Mouse (Mus musculus) left cerebral cortex, postnatal 25 days (tissue): ENCODE measurements around the gene Atp2a3. TPM values are rescaled to one million over a fixed set of nuclear protein-coding genes. Genes with fewer than 3 reads are reported as not detected.
A peak's percentile ranks its signal among the peaks of the same experiment; 100 is the strongest.

Experiments used
- DNase-seq, 2 experiments: peaks; one replicate each; pipeline ENCODE4 v3.0.0; 2022; ENCODE audit warnings: low spot score in 2 of 2, mixed read lengths in 1 of 2
- intact Hi-C: fragments of 180-260 bp; cut with DNase I; formaldehyde crosslinking; loops from one replicate; pipeline ENCODE4 v1.15.1; 2025
- microRNA-seq, 2 experiments: library from miRNA; unstranded; fragments of <30 nt; microRNA quantifications; one replicate each; pipeline ENCODE4 v1.2.0; 2022
- total RNA-seq, 2 experiments: library from RNA; stranded (reverse); gene quantifications; 2 replicates each; pipeline ENCODE4 v1.2.3; 2021

Gene Atp2a3
- total RNA-seq, 2 experiments from 2014 or later = 6.2 TPM

DNA sequence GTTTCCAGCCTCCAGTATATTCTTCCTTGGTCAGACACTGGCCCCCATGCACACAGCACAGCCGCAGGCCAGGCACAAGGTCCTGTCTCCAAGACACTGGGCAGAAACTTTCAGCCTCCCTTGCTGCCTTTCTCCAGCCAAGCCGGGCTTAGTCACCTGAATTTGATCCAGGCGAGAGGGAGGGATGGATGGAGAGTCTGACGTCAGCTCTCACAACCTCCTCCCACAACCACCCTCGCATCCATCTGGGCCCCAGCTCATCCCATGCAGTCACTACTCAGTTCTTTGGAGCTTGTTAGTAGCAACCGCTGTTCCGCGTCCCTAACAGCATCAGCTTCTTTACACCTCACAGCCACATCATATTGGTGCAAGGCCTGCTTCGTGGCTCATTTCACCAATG, 62.1 kb downstream of the Atp2a3 start:
- intact Hi-C loops = loop anchor here (5.0 kb wide), 1 partner anchor 416 kb away; the partner anchor contains the start of gene Ube2g1
- DNase-seq = peak; percentile 81 to 98

DNA sequence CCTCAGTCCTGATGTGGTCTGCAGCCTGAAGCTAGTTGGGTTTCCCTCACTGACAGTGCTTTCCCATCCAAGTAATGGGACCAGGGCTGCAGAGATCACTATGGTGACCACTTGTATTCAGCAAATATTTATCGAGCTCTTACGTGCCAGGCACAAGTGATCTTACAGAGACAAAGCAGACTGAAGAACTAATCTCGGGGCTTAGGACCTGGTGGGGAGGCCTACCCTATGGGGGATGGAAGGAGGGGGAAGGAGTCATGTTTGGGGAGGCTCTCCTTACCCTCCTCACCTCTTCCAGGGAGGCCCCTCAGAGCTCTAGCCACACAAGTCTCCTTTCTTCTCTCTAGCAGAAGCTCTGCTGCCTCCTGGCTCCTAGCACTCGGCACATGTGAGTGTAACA, 62.9 kb downstream of the Atp2a3 start:
- no peak for DNase-seq
- intact Hi-C loops = loop anchor here (5.0 kb wide), 1 partner anchor 417 kb away; the partner anchor contains the start of gene Ube2g1

DNA sequence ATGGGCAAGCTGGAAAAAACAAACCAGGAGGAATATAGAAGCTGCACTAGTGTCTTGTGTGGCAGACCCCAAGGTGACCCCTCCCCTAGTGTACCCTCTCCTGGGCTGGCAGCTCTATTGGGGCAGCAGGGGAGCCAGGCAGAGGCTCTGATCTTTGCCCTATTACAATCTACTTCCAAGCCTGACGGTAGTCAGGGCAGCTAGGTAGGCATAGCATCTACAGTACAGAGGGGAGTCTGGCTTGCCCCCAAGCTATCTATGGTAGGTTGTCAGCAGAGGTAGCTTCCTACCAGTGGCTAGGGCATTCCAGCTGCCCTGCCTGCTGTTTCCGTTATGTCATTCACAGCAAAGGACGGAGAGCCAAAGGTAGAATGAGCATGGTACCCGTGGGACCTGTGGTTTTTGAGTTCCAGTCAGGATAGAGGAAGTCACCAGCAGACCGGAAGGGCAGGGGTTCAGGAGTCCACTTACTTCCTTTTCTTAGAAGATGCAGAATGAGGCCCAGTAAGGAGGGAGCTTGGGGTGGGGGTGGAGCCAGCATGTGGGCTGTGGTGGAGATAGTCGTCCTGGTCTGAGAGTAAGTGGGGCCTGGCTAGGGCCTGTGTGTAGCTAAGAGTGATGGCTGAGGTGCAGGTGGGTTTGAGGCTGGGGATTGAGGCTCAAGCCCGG, 63.4 kb downstream of the Atp2a3 start:
- intact Hi-C loops = loop anchor here (5.0 kb wide), 1 partner anchor 417 kb away; the partner anchor contains the start of gene Ube2g1
- peak in 1 of 2 experiments; percentile 18 for DNase-seq

- DNase-seq = no peak
Measured at GRCm38 (mm10) chr11:73026961-73027360, 66.0 kb downstream of the Atp2a3 start.

GRCm38 (mm10) chr11:73030821-73031498, 70.0 kb downstream of the Atp2a3 start:
- DNase-seq = peak; percentile 87 to 98
- intact Hi-C loops = no loop called here

More at GRCm38 (mm10) chr11:73026961-73027360, 66.0 kb downstream of the Atp2a3 start:
- intact Hi-C loops = no loop called here

- intact Hi-C loops = no loop called here
- no peak for DNase-seq
Measured at GRCm38 (mm10) chr11:73031536-73031935, 70.6 kb downstream of the Atp2a3 start.

DNA sequence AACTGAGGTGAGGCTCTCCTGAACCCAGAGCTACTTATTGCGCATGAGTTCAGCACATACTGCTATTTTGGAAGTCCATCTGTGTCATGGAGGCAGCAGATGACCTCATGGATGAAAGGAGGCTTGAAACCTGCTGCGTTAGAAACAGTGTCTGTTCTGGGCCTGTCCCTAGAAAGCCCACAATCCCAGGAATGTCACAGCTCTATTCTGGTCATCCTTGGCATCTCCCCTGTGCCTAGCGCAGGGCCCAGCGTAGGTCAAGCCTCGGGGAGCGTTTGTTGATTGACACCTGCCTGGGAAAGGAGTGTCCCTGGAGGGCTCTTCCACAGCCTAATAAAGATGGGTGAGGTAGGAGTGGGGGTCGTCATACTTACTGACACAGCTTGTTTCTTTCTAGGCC, 75.1 kb downstream of the Atp2a3 start:
- intact Hi-C loops = no loop called here

GRCm38 (mm10) chr11:73036889-73037288, 75.9 kb downstream of the Atp2a3 start:
- intact Hi-C loops = no loop called here
- DNase-seq = no peak

More for the DNA sequence above, 75.1 kb downstream of the Atp2a3 start:
- DNase-seq = no peak

- intact Hi-C loops = no loop called here
- no peak for DNase-seq
Measured at GRCm38 (mm10) chr11:73037691-73038090, 76.7 kb downstream of the Atp2a3 start.

- intact Hi-C loops = loop anchor here (1.0 kb wide), 1 partner anchor 33 kb away; no protein-coding TSS in a partner anchor
- peak; percentile 54 to 57 for DNase-seq
Measured at GRCm38 (mm10) chr11:73039102-73039799, 78.3 kb downstream of the Atp2a3 start.

Small RNAs within 50 kb of the gene (microRNA-seq; reads per million reads assigned to microRNA genes)
- 0 reads per million in 2 experiments for gene Gm44467

Other genes with a start within 250 kb of the Atp2a3 start
- gene Cyb5d2, start 165.0 kb upstream of the Atp2a3 start, total RNA-seq = 10 to 100 TPM; 14.8 to 17.2 TPM
- 10 to 100 TPM; 40.2 to 45.8 TPM for gene Zzef1, start 164.9 kb upstream of the Atp2a3 start, total RNA-seq
- 1 to 10 TPM in 1 of 2 experiments, under 1 TPM in 1; 0.28 to 1.0 TPM for gene P2rx1, start 37.9 kb downstream of the Atp2a3 start, total RNA-seq
- gene Camkk1, start 57.8 kb downstream of the Atp2a3 start, total RNA-seq = 10 to 100 TPM; 79.5 to 92.4 TPM
- 1 to 10 TPM; 8.3 to 8.9 TPM for gene Ncbp3, start 86.6 kb downstream of the Atp2a3 start, total RNA-seq
- under 1 TPM; 0.18 to 0.21 TPM for gene Itgae, start 129.4 kb downstream of the Atp2a3 start, total RNA-seq
- under 1 TPM; 0.21 to 0.25 TPM for gene Haspin, start 177.1 kb downstream of the Atp2a3 start, total RNA-seq
- under 1 TPM; 0.32 to 0.44 TPM for gene P2rx5, start 199.3 kb downstream of the Atp2a3 start, total RNA-seq
- gene Emc6, start 215.9 kb downstream of the Atp2a3 start, total RNA-seq = 10 to 100 TPM; 55.6 to 55.9 TPM
- gene Tax1bp3, start 215.9 kb downstream of the Atp2a3 start, total RNA-seq = 10 to 100 TPM; 10.2 to 11.3 TPM
- gene Ctns, start 237.9 kb downstream of the Atp2a3 start, total RNA-seq = 10 to 100 TPM; 19.2 to 21.0 TPM
- 1 to 10 TPM; 2.0 to 2.7 TPM for gene Shpk, start 238.3 kb downstream of the Atp2a3 start, total RNA-seq